Mouse (Mus musculus) small intestine, adult 2 months (tissue): ENCODE measurements around the gene Rab11b.

Experiments
- CTCF ChIP-seq: fragments of 200-500 bp; IDR thresholded peaks from 2 replicates; pipeline ENCODE4 v1.5.1; 2012; ENCODE audit warnings: low read depth, mild to moderate bottlenecking, control low read depth, inconsistent platforms, low read length, moderate library complexity, mixed read lengths; ENCODE audit not compliant: insufficient replicate concordance, insufficient read length; ENCODE audit errors: extremely low read depth
- POLR2A ChIP-seq: fragments of 200-500 bp; IDR thresholded peaks from 2 replicates; pipeline ENCODE4 v1.6.1; 2012; ENCODE audit warnings: low read depth, mild to moderate bottlenecking, control low read depth, inconsistent platforms, low read length, moderate library complexity

DNA sequence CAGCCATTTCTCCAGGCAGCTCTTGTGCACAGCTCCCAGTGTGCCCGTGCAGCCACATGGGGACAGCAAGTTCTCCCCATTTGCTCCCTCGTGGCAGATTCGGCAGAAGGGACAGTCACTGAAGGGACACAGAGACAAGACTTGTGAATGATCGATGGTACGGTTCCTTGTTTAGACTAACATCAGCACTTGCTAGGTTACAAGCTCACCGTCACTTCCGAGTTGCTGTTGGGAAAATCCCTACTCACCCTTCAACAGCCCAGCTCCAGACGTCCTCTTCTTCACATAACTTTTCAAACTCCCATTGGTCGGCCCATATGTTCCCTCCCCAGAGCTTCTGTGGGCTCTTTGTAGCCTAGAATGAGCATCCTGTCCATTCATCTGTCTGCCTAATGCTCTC, 57.2 kb downstream of the Rab11b start:
- TF ChIP-seq CTCF, result no peak
- no peak for TF ChIP-seq POLR2A
